Mouse (Mus musculus): ENCODE measurements around the gene Cacnb4.

The Cacnb4 gene

GRCm38 (mm10) chr2:52603935-52604650 lies 72.5 kb downstream of the Cacnb4 start:
- DNase-seq (ENCODE audit: low spot score in 2 of 2) = no peak

DNA sequence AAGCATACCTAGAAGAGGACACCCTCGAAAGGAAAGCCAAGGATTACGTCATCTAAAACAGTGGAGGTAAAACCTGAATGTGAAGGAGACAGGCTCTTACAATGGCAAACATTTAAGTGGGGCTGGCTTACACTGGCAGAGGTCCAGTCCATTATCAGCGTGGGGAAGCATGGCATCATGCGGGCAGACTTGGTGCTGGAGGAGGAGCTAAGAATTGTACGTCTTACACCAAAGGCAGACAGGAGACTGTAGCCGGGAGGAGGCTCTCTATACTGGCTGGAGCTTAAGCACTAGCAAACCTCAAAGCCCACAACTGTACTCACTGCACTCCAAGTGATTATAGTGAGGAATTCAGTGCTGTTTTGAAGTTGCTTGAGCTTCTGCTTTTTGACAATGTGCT lies 73.2 kb downstream of the Cacnb4 start:
- DNase-seq (ENCODE audit: low spot score in 2 of 2) = no peak

GRCm38 (mm10) chr2:52602921-52603320 lies 73.7 kb downstream of the Cacnb4 start:
- DNase-seq (ENCODE audit: low spot score in 2 of 2) = no peak

DNA sequence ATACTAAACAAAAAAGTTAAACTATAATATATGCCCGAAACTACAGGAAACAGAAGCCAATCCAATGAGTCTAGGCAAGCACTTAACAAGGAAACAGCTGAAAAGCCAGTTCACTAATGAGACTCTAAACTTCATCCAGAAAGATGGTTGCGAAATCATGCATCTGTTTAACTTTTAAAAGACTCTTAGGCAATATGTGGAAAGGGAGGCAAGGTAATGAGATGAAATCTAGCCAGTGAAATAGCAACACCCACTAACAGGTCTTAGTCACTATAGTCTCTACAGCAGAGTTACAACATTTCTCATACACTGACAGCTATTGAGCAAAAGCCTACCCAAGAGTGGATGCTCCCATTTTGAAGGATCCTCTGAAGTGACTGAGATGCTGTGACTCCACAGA lies 74.4 kb downstream of the Cacnb4 start:
- DNase-seq (ENCODE audit: low spot score in 2 of 2) = no peak

DNA sequence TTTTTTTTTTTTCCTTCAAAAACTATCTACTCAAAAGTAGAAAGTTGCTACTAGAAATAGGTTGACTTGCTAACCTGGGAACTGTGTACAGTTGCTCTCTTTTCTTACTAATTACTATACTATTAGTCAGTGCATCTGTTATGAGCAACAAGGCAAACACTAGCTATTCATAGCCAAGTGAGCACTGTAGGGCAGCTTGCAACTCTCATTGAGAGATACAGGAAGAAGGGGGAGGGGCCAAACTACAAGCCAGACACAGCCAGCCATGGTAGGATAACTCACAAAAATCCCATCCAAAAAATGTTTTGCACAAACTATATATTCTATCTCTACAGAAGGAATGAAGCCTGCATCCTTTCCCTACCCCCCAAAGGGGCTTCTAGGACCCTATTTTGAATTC lies 79.1 kb downstream of the Cacnb4 start:
- no peak for DNase-seq (ENCODE audit: low spot score in 2 of 2)

- DNase-seq (ENCODE audit: low spot score in 2 of 2) = no peak
Observed at GRCm38 (mm10) chr2:52593814-52594213, 82.8 kb downstream of the Cacnb4 start.

- no peak for DNase-seq (ENCODE audit: low spot score in 2 of 2)
Observed at GRCm38 (mm10) chr2:52593260-52593659, 83.4 kb downstream of the Cacnb4 start.

DNA sequence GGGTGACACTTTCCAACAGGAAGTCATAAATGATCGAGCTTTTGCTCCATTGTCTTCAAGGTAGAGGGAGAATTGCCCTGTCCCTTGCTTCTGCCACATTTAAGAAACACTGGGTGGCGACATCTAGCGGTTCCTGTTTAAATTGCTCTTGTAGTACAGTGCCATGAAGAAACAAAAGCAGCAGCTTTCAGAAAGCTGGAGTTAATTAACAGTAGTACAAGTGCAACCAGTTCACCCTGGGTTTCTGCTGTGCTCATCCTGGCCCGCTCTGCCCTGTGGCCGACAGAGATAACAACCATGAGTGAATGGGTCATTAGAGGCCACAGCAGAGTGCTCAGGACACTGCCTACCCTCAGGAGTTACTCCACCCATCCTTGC lies 85.7 kb downstream of the Cacnb4 start:
- peak; percentile 12 to 52 for DNase-seq (ENCODE audit: low spot score in 2 of 2)

DNA sequence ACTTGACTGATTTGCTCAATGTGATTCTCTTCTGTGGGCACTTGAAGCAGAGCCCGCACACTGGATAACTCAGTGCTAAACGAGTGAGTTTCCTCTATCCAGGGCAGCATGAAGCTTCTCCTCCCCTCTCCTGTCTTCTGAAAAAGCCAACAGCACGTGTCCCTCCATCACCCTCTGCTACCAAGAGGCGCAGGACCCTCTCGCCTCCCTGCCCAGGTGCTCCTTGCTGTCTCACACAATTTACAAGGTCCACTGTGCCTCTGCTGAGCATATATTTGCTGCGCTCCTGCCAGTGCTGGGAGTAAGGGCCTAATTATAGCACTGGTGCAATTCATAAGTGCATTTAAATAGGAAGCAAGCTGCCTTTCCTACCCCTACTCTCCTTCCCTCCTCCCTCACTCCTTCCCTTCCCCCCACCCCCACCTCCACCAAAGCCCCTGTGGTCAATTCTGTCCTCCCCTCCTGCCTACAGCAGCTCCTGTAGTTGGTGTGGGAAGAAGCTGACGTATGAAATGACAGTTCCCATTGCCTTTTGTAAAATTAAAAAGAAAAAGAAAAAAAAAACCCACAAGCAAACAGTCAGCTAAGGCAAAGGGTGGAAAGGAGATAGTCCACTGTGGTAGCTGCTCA lies 86.2 kb downstream of the Cacnb4 start:
- DNase-seq (ENCODE audit: low spot score in 2 of 2) = no peak

- DNase-seq (ENCODE audit: low spot score in 2 of 2) = no peak
Observed at GRCm38 (mm10) chr2:52589514-52589913, 87.1 kb downstream of the Cacnb4 start.

DNA sequence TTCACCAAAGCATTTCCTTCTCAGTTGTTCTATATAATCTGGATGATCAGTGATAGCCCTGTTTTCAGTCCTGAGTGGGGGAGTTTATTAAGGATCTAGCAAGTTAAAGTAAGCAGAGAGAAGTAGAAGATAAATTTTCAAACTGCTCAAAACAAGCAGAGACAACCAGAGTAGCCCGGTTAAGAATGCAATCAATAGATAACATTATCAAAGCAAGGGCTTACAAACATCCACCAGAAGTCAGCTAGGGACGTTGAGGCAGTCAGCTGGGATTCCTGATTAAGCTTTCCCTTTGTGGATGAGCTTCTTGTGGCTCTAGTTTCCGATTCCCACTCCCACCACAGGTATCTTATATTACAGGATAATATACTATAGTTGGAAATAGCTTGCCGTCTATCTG lies 91.2 kb downstream of the Cacnb4 start:
- no peak for DNase-seq (ENCODE audit: low spot score in 2 of 2)

- DNase-seq (ENCODE audit: low spot score in 2 of 2) = no peak
Observed at GRCm38 (mm10) chr2:52581132-52581781, 95.4 kb downstream of the Cacnb4 start.

DNA sequence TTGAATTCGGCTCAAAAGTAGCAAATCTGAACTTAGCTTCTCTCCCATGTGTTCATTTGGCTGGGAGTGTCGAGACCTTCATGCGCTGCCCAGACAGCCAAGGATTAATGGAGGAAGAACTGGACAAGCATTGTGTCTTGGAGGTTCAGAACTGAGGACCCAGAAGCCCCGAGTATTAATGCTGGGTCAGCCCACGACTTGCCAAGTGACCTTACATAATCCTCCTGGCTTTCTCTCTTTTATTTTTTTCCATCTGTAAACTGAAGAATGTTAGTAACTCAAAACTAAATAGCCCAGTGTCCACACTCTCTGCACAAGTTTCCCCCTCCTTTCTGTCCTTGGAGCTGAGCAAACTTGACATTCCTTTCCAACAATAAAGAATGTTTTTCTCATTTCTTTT lies 95.9 kb downstream of the Cacnb4 start:
- DNase-seq (ENCODE audit: low spot score in 2 of 2) = no peak

DNA sequence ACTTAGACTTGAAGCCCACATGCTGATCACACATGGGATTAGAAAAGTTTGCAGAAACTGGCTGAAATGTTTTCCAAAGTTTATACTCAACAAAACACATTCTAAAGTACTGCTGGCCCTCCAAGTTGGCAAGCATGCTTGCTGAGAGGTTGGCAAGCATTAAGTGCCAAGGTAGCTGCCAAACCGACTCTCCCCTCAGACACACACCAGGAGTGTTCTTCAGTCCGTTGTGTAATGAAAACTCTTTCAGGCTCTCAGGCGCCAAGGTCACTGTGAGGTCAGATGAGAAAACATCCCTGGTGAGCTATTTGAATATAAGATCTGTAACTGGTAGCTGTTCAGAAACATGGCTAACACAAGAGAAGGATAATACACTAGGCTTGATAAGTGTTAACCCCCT lies 97.8 kb downstream of the Cacnb4 start:
- DNase-seq (ENCODE audit: low spot score in 2 of 2) = no peak

- DNase-seq (ENCODE audit: low spot score in 2 of 2) = no peak
Observed at GRCm38 (mm10) chr2:52577700-52578099, 98.9 kb downstream of the Cacnb4 start.

GRCm38 (mm10) chr2:52576546-52576945 lies 100.1 kb downstream of the Cacnb4 start:
- DNase-seq (ENCODE audit: low spot score in 2 of 2) = no peak

DNA sequence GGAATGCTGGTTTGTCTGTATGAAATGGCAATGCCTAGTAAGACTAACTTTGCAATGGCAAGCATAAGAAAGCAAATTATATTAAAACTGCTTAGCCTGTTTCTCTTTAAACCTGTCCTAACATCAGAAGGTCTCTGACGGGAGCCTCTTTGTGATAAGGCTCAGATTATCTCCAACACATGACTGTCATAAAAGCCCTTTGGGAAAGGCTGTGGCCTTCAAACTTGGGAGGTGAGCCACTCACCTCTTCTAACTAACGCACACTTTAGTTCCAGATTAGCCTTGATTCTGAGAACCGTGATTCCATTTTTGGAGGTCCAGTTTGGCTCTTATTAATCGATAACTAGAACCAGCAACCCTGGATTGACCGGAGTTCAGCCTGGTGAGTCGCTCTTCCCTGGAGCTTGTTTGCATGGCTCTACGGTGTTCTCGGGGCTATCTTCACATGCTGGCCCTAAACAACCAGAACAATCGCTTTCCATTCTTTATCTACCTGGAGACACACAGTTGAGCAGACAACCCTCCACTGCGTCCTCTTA lies 100.9 kb downstream of the Cacnb4 start:
- DNase-seq (ENCODE audit: low spot score in 2 of 2) = no peak

- no peak for DNase-seq (ENCODE audit: low spot score in 2 of 2)
Observed at GRCm38 (mm10) chr2:52574929-52575328, 101.7 kb downstream of the Cacnb4 start.

DNA sequence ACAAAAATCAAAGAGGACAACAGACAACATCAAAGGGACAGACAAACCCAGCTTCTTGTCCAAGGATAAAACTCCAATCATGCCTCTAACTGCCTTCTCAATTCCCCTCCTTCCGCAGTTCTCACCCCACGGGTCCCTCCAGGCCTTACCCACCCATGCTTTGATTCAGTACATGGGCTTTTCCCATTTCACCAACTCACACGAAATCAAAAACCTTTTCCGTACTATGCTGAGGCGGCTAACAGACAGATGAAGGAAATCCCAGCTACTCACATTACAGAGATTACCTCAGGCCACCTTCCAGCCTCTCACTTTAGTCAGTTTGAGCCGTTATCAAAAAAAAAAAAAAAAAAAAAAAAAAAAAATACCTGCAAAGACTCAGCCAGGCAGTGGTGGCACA lies 104.4 kb downstream of the Cacnb4 start:
- no peak for DNase-seq (ENCODE audit: low spot score in 2 of 2)

DNA sequence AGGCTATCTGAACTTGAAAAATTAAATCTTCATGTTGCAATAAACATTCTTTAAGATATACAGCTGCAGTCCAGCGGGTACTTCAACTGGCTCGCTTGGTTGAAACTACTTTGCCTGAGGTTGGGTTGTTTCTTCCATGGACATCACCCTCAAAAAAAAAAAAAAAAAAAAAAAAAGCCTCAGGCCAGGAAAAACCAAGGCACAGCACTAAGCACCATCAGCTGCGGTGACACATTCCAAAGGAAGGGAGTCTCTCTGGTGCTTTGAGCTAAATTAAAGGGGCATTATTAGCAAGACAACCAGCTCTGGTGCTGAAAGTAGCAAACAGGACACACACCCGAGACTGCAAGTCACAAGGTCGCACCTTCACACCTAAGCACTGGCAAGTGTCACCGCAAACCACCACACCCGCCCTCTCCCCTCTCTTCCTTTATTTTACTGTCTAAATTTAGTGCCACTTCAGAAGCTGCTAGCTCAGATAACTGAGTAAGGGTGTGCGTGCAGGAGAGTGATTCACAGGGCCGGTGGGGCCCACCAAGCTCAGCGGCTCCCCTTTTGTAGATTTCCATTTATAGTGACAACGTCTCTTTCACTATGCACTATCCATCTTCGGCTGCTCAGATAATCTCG lies 105.2 kb downstream of the Cacnb4 start:
- no peak for DNase-seq (ENCODE audit: low spot score in 2 of 2)

GRCm38 (mm10) chr2:52570781-52571180 lies 105.8 kb downstream of the Cacnb4 start:
- DNase-seq (ENCODE audit: low spot score in 2 of 2) = no peak

DNA sequence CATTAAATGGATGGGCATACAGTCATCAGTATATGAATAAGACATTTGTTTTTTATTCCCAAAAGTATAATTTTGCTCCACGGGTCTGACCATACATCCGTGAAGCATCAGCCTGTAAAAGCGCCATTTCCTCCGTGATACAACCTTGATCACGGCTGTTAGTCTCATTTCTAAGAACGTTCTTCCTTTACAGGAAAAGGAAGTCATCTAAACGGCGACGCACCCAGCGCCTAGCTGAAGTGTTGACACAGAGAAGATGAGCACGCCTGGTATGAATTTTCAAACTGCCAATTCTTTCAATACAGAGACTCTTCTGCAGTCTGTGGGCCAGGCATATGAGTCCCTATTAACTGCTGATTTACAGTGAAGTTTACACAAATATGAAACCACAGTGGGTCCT lies 106.5 kb downstream of the Cacnb4 start:
- no peak for DNase-seq (ENCODE audit: low spot score in 2 of 2)

Measured in spleen, postnatal 14 days (tissue).